Mouse (Mus musculus) ES-Bruce4 (cell line): ENCODE results near the gene Ttc39a.

Experiments used
- CTCF ChIP-seq: IDR thresholded peaks from one replicate; pipeline ENCODE4 v1.8.1; 2011; ENCODE audit warnings: low read depth, low read length
- POLR2A ChIP-seq: IDR thresholded peaks from one replicate; pipeline ENCODE4 v1.8.1; 2011; ENCODE audit warnings: low read length; ENCODE audit not compliant: insufficient read depth

DNA sequence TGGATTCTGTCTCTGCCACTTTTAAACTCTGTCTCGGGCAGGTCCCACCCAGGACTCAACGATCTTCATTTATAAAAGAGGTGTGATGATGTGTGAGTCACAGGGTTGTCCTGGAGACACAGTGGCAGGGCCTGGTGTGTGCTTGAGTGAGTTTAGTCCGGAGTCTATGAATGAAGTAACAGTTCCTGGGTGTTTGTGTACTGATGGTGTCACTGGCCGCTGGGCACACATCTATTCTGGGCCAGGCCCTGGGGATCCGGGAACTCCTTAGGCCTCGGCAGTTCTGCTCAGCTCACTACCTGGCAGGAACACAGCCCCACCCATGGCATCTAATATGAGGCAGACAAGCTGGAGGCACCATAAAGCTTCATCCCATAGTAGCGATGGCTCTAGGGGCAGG lies 15.2 kb downstream of the Ttc39a start:
- no peak for TF ChIP-seq CTCF
- TF ChIP-seq POLR2A: no peak
